Mouse (Mus musculus): ENCODE data around the gene Lrrc29.

Gene Lrrc29

GRCm38 (mm10) chr8:105266775-105267174 is 59.3 kb downstream of the Lrrc29 start:
- DNase-seq (ENCODE audit: low read depth, low spot score), result no peak

GRCm38 (mm10) chr8:105265128-105265527 is 61.0 kb downstream of the Lrrc29 start:
- DNase-seq (ENCODE audit: low read depth, low spot score), result no peak

GRCm38 (mm10) chr8:105264024-105264982 is 61.8 kb downstream of the Lrrc29 start, which contains the start of the genes Tradd and Fbxl8:
Gene Tradd, minus strand, starts transcription at chr8:105264609.
Gene Fbxl8, plus strand, starts transcription at chr8:105264648.
- no peak for DNase-seq (ENCODE audit: low read depth, low spot score)

- DNase-seq (ENCODE audit: low read depth, low spot score), result no peak
Observed at GRCm38 (mm10) chr8:105263244-105263912, 62.7 kb downstream of the Lrrc29 start.

Data from mesoderm, embryonic 11.5 days (tissue).